Mouse (Mus musculus) thymus, adult 2 months (tissue): ENCODE measurements around the gene Tmbim6. TPM values are rescaled to one million over a fixed set of nuclear protein-coding genes. Genes with fewer than 3 reads are reported as not detected.

Experiments
- DNase-seq: peaks from one replicate; pipeline ENCODE4 v3.0.0; 2021
- H3K27ac ChIP-seq: fragments of 200-500 bp; 2 replicates; pipeline ENCODE4 v1.5.1; 2012; ENCODE audit warnings: low read length, control low read depth; ENCODE audit not compliant: control insufficient read depth, insufficient read depth
- H3K27me3 ChIP-seq: fragments of 200-500 bp; 2 replicates; pipeline ENCODE4 v1.6.1; 2012; ENCODE audit warnings: mild to moderate bottlenecking, low read length, moderate library complexity, mixed read lengths; ENCODE audit not compliant: control insufficient read depth, insufficient read depth
- H3K36me3 ChIP-seq: fragments of 200-500 bp; 2 replicates; pipeline ENCODE4 v1.6.1; 2012; ENCODE audit warnings: mild to moderate bottlenecking, low read length, moderate library complexity; ENCODE audit not compliant: control insufficient read depth, insufficient read depth
- H3K4me1 ChIP-seq: fragments of 200-500 bp; replicated peaks from 2 replicates; pipeline ENCODE4 v1.6.1; 2012; ENCODE audit warnings: low read length; ENCODE audit not compliant: control insufficient read depth, insufficient read depth
- H3K4me3 ChIP-seq: fragments of 200-500 bp; 2 replicates; pipeline ENCODE4 v1.5.1; 2012; ENCODE audit warnings: mild to moderate bottlenecking, low read length, control low read depth, moderate library complexity; ENCODE audit not compliant: control insufficient read depth, insufficient read depth
- CTCF ChIP-seq: fragments of 200-500 bp; IDR thresholded peaks from 2 replicates; pipeline ENCODE4 v1.5.1; 2012; ENCODE audit warnings: mild to moderate bottlenecking, control low read depth, low read length, moderate library complexity, borderline replicate concordance; ENCODE audit not compliant: control insufficient read depth, poor library complexity, insufficient read depth; ENCODE audit errors: extremely low read depth
- POLR2A ChIP-seq: fragments of 200-500 bp; IDR thresholded peaks from 2 replicates; pipeline ENCODE4 v1.6.1; 2012; ENCODE audit warnings: mild to moderate bottlenecking, low read length, control low read depth, moderate library complexity; ENCODE audit not compliant: control insufficient read depth, poor library complexity, insufficient read depth; ENCODE audit errors: extremely low read depth
- WGBS: fragments of 180-500 bp; shearing (Covaris S2); methylation state at CpG from one replicate; pipeline ENCODE4 v1.1.7; 2018; 5-methylcytosine and 5-hydroxymethylcytosine counted together
- polyA plus RNA-seq: library from polyadenylated mRNA; depleted of rRNA; stranded (reverse); fragments of >200 nt; gene quantifications from 2 replicates; pipeline ENCODE4 v1.2.3, GENCODE M21; 2012; rRNA removed

Gene Tmbim6
- polyA plus RNA-seq, 1 experiment, result 818 TPM

GRCm38 (mm10) chr15:99454585-99455279 lies 62.0 kb downstream of the Tmbim6 start:
- peaks cover 31% of the 10 kb centered on the region for H3K4me1 ChIP-seq
- H3K27ac ChIP-seq, result no peak overlapping the region
- no peaks in the 10 kb centered on the region for H3K36me3 ChIP-seq
- no peak overlapping the region for H3K4me3 ChIP-seq
- no peak for DNase-seq
- TF ChIP-seq POLR2A (no peak), CTCF (no peak)
- no peaks in the 10 kb centered on the region for H3K27me3 ChIP-seq
- WGBS, result 95% methylated on average over 7 of the region's 7 CpGs

GRCm38 (mm10) chr15:99455415-99455814 lies 62.7 kb downstream of the Tmbim6 start:
- DNase-seq, result no peak
- no peak overlapping the region for H3K27ac ChIP-seq
- H3K4me3 ChIP-seq, result no peak overlapping the region
- WGBS, result 93% methylated on average over 3 of the region's 3 CpGs
- no peaks in the 10 kb centered on the region for H3K27me3 ChIP-seq
- peaks cover 26% of the 10 kb centered on the region for H3K4me1 ChIP-seq
- no peak for TF ChIP-seq CTCF
- no peak for TF ChIP-seq POLR2A
- no peaks in the 10 kb centered on the region for H3K36me3 ChIP-seq

GRCm38 (mm10) chr15:99456338-99456962 lies 63.8 kb downstream of the Tmbim6 start:
- Histone ChIP-seq H3K4me3 (peak overlapping the region; percentile 70), H3K4me1 (peaks cover 26% of the 10 kb centered on the region), H3K27me3 (no peaks in the 10 kb centered on the region), H3K36me3 (no peaks in the 10 kb centered on the region), H3K27ac (no peak overlapping the region)
- no peak for DNase-seq
- no peak for TF ChIP-seq CTCF
- TF ChIP-seq POLR2A, result no peak
- 49% methylated on average over 7 of the region's 7 CpGs for WGBS

- H3K27me3 ChIP-seq, result no peaks in the 10 kb centered on the region
- peak; percentile 67 for DNase-seq
- WGBS, result 1% methylated on average over 36 of the region's 43 CpGs
- TF ChIP-seq CTCF (no peak), POLR2A (no peak)
- no peak overlapping the region; the same call in 1 of the 2 replicates for H3K27ac ChIP-seq
- peak overlapping the region; percentile 70 for H3K4me3 ChIP-seq
- H3K4me1 ChIP-seq, result peaks cover 26% of the 10 kb centered on the region
- H3K36me3 ChIP-seq, result no peaks in the 10 kb centered on the region
Observed at GRCm38 (mm10) chr15:99456963-99457605, 64.4 kb downstream of the Tmbim6 start.

- TF ChIP-seq POLR2A, result peak; percentile 65; the same call in 1 of the 2 replicates
- TF ChIP-seq CTCF, result no peak
- Histone ChIP-seq H3K27ac (peak within 1 kb of the TSS; percentile 63), H3K27me3 (no peaks in the 10 kb centered on the region), H3K36me3 (no peaks in the 10 kb centered on the region), H3K4me3 (peak within 1 kb of the TSS; percentile 70), H3K4me1 (peaks cover 26% of the 10 kb centered on the region)
- WGBS, result under 1% methylated on average over 45 of the region's 45 CpGs
- DNase-seq, result peak; percentile 92
Observed at GRCm38 (mm10) chr15:99457606-99458401, 65.1 kb downstream of the Tmbim6 start, which contains the start of gene Nckap5l. Gene Nckap5l, minus strand, starts transcription at chr15:99457748.

Other genes with a start within 250 kb of the Tmbim6 start
- 83.5 and 85.5 TPM in 2 replicates for gene Kcnh3, start 168.0 kb upstream of the Tmbim6 start, polyA plus RNA-seq
- gene Mcrs1, start 140.9 kb upstream of the Tmbim6 start, polyA plus RNA-seq, result 131 and 133 TPM in 2 replicates
- gene Prpf40b, start 97.8 kb upstream of the Tmbim6 start, polyA plus RNA-seq, result 29.3 and 37.0 TPM in 2 replicates
- gene Fam186b, start 97.0 kb upstream of the Tmbim6 start, polyA plus RNA-seq, result 0.04 and 0.11 TPM in 2 replicates
- 55.5 and 59.6 TPM in 2 replicates for gene Fmnl3, start 22.4 kb upstream of the Tmbim6 start, polyA plus RNA-seq
- 48.1 and 48.6 TPM in 2 replicates for gene Nckap5l, start 64.9 kb downstream of the Tmbim6 start, polyA plus RNA-seq
- gene Bcdin3d, start 81.8 kb downstream of the Tmbim6 start, polyA plus RNA-seq, result 12.4 and 13.7 TPM in 2 replicates
- 0.18 and 0.81 TPM in 2 replicates for gene Faim2, start 135.3 kb downstream of the Tmbim6 start, polyA plus RNA-seq
- 0.47 TPM in 1 of 2 replicates, not detected in the other for gene Aqp2, start 186.2 kb downstream of the Tmbim6 start, polyA plus RNA-seq
- 2.7 and 3.3 TPM in 2 replicates for gene Aqp5, start 197.9 kb downstream of the Tmbim6 start, polyA plus RNA-seq
- 0.24 and 0.40 TPM in 2 replicates for gene Aqp6, start 208.5 kb downstream of the Tmbim6 start, polyA plus RNA-seq